Mouse (Mus musculus) kidney, postnatal 25 days (tissue): ENCODE results near the gene Slc2a9.

Source experiments
- DNase-seq, 2 experiments: peaks; one replicate each; pipeline ENCODE4 v3.0.0; 2021; ENCODE audit warnings: mixed read lengths in 2 of 2

Slc2a9 gene

DNA sequence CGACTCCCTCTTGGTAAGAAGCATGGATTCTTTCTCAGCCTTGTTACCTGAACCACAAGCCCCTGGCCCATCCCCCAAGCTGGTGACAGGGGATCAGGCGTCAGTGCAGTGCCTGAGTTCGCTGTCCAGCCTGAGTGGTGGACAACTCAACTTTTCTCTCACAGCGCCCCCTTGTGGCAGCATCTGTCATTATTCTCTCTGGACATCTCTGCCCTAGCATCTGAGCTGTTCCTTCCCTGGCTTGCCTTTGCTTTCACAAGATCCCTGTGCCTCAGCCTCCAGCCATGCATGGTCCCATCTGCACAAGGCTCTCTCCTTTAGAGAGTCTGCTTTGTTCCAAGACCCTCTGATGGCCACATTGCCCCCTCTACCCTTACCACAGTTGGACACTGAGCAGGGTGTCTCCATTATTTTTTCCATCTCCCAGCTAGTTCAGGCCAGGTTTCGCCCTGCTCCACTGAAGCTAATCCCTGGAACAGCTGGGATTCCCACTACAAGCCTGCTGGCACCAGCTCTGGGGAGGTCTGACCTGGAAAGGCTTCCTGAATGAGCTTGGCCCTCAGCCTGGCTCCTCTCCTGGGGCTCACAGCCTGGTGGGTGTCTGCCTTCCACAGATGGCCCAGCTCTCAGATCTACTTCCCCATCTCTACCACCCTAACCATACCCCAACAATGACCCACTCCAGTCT, 32.9 kb downstream of the Slc2a9 start:
- DNase-seq = peak; percentile 77 to 90

DNA sequence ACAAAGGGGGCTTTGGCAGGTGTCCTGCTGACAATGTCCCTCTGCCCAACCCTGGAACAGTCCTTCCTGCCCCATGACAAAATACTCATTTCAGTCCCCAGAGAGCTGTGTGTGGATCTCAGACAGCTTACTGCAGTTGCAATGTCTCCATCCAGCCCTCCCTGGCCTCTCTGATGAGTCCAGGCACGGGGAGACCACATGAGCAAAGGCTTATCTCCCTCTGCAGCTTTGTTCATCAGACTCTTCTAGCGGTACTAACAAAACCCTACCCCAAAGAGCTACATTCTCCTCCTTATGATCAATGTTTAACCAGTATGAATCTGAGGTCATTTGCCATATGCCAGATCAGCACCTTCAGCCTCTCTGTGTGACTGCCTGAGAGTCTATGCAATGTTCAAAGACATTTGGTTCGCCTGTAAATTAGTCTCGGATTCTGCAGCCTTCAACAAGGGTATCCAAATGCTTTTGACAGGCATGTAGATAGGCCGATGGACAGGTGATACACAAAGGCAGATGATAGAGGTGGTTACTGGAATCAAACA, 36.3 kb downstream of the Slc2a9 start:
- peak in 1 of 2 experiments; percentile 36 for DNase-seq

DNA sequence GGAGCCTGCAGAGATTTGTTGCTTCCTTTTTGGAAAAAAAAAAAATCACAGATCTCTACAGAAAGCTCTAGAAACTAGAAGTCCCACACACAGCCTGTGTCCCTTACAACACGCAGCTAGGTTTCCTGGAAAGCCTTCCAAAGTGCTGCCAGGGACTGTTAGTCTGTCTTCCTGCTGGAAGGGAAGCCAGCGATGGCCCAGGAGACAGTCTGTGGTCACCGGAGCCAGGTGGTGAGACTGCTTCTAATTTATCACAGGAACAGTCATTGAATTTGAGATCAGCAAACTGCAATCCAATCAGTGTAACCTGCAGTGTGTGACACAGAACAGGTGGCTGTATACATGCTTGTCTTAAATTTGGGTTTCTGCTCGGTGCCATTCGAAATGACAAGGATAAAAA, 41.7 kb downstream of the Slc2a9 start:
- DNase-seq = peak in 1 of 2 experiments; percentile 31

- DNase-seq = peak in 1 of 2 experiments; percentile 18
Observed at GRCm38 (mm10) chr5:38450936-38451335, 52.0 kb downstream of the Slc2a9 start.

- peak in 1 of 2 experiments; percentile 9 for DNase-seq
Observed at GRCm38 (mm10) chr5:38449607-38450006, 53.3 kb downstream of the Slc2a9 start.

DNA sequence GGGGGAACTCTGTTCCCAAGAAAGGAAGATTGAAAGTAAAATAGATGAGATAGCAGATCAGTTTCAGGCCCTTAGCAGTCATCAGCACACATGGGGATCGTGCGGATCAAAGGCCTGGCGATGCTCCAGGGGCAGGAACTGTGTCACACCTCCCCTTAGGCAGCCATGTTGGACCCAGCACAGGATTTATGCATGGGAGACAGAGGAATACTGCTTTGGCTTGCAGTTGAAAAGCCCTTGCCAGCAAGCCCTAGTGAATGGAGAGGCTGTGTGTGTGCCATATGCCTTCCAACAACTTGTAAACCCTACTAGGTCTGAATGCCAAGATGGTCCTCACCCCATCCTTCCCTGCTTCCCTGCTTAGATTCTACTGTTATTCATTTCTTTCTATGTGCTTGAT, 54.8 kb downstream of the Slc2a9 start:
- DNase-seq = peak in 1 of 2 experiments; percentile 19

GRCm38 (mm10) chr5:38446316-38446975, 56.5 kb downstream of the Slc2a9 start:
- peak in 1 of 2 experiments; percentile 20 for DNase-seq

DNA sequence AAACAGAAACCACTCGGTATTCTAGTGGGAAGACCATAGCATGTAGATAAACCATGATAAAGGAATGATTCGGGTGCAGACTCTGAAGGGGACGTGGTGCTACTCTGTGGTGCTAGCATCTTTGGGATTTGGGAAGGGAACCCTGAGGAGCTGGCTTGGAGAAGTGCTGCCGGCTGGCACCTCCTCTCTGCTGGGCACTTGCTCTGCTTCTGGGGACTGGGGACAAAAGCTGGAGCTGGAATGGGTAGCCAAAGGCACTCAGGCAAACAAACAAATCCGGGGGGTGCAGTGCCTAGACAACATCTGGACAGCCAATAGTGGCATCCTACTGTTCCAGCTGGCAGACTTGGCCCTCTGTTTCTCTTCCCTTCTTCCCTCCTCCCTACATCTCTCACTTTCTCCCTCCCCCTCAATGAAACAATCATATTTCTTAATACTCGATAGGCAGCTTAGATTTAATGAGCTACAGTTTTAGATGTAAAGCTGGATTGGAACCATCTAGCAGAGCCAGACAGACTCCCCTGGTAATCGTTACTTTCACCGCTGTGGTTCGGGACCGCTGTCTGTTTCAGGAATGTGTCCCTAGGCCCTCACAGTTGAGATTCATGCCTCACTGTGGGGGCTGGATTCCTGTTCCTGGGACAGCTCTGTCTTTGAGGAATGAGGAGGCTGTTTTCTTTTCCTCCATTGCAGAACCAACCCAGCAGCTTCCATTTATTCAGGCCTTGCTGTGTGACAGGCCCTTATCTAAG, 61.7 kb downstream of the Slc2a9 start:
- peak in 1 of 2 experiments; percentile 18 for DNase-seq

DNA sequence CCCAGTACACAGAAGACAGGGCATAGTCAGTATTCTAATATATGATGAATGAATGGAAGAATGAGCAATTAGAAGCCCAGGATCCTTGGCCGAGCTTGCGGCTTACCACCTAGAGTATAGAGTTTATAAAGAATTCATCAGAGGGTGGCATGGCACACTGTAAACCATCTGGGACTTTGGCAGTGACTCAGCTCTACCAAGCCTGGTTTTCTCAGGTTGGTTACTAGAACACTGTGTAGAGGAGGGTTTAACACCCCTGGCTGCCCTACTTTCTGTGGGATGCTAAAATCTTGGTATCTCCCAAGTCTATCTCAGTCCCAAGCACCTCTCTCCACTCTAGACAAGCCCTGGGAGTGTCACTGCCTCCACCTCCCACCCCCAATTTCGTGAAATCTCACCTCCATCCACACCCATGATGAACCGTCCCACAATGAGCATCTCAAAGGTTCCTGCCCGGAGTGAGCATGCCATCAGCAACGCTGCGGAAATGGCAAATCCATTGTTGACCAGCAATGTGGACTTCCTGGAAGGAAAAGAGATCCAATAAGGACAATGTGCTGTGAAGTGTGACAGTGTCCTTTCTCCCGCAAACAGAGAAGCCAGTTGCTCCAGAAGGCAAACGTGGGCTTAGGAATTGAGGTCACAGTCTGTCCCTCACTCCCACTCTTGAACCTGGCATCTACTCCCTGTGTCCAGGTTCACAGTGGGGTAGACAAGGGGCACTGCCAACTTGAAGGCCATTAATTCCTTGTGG, 62.5 kb downstream of the Slc2a9 start:
- DNase-seq = peak in 1 of 2 experiments; percentile 11

GRCm38 (mm10) chr5:38436681-38437080, 66.3 kb downstream of the Slc2a9 start:
- DNase-seq = peak; percentile 13 to 26

DNA sequence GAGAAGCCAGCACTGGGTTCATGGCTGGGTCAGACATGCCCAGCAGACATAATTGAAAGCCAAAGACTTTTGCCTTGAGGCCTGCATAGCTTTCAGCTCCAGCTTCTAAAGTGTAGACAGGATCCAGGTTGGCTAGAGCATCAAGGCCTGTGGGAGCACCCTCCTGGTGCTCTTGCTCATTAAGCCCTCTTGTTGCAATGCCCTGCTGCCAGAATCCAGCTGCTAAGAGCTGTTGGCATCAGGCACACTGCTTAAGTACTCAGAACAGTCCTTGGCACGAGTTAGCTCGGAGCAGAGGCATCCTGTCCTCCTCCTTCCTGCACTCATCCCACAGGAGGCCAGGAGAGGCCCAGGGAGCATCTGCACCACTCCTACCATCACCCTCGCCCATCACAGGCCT, 68.1 kb downstream of the Slc2a9 start:
- DNase-seq = peak in 1 of 2 experiments; percentile 23

GRCm38 (mm10) chr5:38431201-38431600, 71.7 kb downstream of the Slc2a9 start:
- peak in 1 of 2 experiments; percentile 20 for DNase-seq

GRCm38 (mm10) chr5:38429106-38429505, 73.8 kb downstream of the Slc2a9 start:
- no peak for DNase-seq

DNA sequence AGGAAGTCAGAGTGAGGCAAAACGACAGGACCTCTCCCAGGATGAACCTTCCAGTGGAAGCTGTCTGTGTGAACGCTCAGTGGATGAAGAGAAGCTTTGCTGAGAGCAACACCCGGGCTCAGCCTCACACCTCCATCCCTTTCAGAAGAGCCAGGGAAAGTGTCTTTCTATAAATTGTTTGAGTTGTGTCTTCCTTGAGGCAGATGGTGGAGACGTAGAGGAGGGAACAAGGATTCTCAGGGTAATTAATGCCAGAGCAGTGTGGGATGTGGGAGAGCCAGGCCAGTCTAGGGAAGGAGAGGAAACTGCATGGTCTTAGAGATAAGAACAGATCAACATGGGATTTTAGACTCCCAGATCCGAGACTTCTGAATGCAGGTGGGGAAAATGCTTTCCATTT, 75.2 kb downstream of the Slc2a9 start:
- DNase-seq = no peak

DNA sequence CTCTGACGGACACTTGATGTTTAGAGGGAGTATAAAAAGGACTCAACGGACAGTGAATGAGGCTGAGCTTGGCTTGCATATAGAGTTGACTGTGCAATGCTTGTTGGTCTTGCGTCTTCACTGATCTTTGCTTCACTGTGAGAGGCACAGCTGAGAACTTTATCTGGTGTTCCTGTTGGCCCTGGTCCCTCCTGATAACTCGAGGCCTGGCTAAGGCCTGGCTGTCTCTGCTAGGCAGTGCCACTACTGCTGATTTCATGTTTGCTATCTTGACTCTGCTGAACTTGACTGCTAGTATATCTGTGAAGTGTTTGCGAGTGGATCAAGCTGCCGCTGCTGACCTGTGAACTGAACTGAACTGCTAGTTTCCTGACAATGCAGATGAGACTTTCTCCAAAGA, 77.4 kb downstream of the Slc2a9 start:
- DNase-seq = no peak

- DNase-seq = no peak
Observed at GRCm38 (mm10) chr5:38422426-38422825, 80.5 kb downstream of the Slc2a9 start.

- no peak for DNase-seq
Observed at GRCm38 (mm10) chr5:38418799-38419198, 84.1 kb downstream of the Slc2a9 start.

- no peak for DNase-seq
Observed at GRCm38 (mm10) chr5:38403612-38404011, 99.3 kb downstream of the Slc2a9 start.

DNA sequence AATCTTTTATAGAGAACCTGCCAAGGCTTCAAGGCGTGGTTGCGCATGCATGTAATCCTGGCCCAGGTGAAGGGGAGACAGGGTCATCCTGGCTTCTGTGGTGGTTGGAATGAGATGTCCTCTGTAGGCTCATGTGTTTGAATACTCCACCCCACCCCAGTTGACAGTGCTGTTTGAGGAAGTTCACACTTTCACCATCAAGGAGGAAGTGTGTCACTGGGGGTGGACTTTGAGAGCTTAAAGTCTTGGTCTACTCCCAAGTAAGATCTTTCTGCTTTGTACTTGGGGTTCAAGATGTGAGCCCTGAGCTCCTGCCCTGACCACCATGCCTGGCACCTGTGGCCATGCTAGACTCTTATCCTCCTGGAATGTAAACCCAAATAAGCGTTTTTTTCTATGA, 100.7 kb downstream of the Slc2a9 start:
- DNase-seq = no peak

DNA sequence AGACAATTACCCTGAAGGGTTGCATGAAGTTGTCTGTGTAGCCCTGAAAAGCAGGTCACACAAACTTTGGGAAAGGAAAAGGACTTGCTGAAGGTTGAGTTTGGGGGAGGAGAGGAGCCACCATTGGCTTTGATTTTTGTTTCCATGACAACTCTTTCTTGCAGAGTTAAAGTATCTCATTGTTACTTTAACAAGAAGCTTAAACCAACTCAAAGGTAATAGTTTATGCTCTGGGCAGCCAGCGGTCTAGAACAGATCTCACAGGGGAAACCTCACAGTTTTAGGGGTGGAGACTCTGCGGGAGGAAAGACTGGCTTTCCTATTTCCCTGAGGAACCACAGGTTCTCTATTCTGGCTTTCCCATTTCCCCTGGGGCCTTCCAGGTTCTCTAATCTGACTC, 114.1 kb downstream of the Slc2a9 start:
- no peak for DNase-seq

GRCm38 (mm10) chr5:38388420-38388823, 114.5 kb downstream of the Slc2a9 start:
- DNase-seq = peak; percentile 48 to 62

DNA sequence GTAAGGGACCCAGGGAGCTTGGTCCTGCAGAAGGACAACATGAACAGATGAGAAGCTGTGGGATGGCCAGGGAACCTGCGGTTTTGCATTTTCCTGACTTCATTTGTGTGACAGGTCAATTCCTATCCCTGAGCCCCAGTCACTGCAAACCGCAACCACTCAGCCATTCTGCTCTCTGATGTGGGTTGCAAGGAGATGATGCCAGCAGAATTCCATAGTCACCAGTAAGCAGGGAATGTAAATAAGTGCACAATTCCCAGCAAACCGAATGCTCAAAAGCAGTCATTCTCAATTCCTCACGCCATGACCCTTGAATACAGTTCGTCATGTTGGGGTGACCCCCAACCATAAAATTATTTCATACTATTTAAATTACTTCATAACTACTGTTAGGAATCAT, 123.0 kb downstream of the Slc2a9 start:
- DNase-seq = no peak

GRCm38 (mm10) chr5:38372369-38372768, 130.6 kb downstream of the Slc2a9 start:
- DNase-seq = no peak
